Mouse (Mus musculus): ENCODE data around the gene Rcn2.

Rcn2 gene

DNA sequence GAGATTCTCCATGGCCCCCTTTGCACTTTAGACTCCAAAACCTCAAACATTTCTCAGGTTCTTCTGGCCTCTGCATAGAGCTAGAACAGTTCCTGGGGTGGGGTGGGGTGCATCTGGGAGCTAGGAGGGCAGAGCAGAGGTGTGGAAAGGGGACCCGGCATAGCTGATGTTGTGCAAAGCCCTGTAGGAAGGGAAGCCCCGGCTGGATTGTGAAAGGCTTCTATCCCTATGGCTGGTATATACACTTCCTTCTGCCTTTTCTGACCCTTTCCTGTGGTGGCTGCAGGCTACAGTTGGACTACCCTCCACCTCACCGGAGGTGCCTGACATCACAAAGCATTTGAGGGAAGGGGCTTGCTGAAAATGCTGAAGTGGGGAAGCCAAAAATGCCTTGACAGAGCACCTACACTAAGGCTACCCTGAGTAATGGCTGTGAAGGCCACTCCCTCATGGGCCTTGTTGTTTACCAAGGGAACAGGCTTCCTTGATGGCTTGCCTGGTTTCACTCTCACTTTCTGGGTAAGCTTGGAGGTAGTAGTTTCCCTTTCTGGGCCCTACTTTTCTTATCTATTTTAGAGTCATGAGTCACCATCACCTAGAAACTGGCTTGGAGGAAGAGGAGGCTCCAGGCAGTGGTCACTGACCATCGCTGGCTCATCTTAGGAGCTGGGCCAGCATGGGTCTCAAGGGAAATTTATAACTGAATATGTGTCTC lies 56.1 kb downstream of the Rcn2 start:
- DNase-seq (ENCODE audit: low spot score in 2 of 2), result no peak

DNA sequence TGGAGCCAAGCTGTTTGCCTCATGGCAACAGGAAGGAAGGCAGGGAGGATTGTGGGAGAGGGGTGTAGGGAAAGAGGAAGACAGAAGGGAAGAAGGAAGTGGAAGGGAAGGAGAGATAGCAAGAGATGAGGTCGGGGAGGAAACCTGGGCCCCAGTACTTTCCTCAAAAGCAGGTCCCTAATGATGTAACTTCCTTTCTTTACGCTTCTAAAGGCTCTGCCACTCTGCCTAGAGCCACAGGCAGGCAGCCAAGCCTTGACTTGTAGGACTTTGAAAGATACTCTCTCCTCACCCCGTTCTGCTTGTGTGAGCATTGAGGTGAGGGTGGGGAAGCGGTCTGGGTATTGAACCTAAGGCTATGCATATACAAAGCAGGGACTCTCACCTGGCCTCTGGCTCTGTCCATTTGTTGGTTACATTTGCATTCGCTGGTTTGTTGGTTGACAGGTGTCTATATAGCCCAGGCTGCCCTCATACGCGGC lies 58.4 kb downstream of the Rcn2 start:
- DNase-seq (ENCODE audit: low spot score in 2 of 2), result no peak

GRCm38 (mm10) chr9:56101022-56101421 lies 59.4 kb downstream of the Rcn2 start:
- DNase-seq (ENCODE audit: low spot score in 2 of 2), result no peak

DNA sequence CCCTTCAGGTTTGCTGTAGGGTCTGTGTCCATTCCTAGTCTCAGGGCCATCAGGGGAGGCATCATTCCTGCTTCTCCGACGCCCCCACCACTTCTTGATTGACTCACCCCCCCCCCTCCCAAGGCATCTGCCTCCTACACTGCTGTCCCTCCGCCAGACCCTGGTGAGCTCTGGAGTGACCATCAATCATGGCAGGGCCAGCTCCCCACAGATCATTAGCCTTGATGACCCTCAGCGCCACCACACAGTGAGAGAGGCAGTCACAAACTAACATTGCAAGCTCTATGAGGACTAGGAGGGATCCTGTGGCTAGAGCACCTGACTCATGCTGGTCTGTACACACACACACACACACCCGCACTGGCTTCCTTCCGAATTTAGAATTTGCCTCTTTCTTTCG lies 63.3 kb downstream of the Rcn2 start:
- DNase-seq (ENCODE audit: low spot score in 2 of 2), result no peak

GRCm38 (mm10) chr9:56106274-56107072 lies 64.8 kb downstream of the Rcn2 start:
- no peak for DNase-seq (ENCODE audit: low spot score in 2 of 2)

- no peak for DNase-seq (ENCODE audit: low spot score in 2 of 2)
Measured at GRCm38 (mm10) chr9:56107527-56107926, 65.9 kb downstream of the Rcn2 start.

DNA sequence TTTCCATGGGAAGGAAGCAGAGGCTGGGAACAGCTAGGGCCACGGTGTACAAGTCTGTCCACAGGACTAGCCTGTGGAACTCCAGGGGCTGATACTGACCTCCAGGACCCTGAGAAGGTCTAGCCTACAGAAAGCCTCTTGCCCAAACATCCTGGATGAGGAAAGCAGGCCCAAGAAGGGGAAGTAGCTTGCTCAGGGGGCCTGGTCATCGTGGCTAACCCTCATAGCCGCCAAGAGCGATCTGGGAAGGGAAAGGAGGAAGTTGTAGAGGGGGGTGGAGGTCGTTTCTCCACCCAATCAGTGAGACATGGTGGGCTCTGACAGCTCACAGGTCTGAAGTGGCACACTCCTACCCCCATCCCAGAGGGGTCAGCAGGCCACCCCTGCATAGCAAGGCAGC lies 66.5 kb downstream of the Rcn2 start:
- no peak for DNase-seq (ENCODE audit: low spot score in 2 of 2)
